Mouse (Mus musculus) urinary bladder, postnatal 25 days (tissue): ENCODE results near the gene Ifnar1.
A peak's percentile ranks its signal among the peaks of the same experiment; 100 is the strongest.

Experiments
- DNase-seq: peaks from one replicate; pipeline ENCODE4 v3.0.0; 2022; ENCODE audit warnings: low spot score

Gene Ifnar1

GRCm38 (mm10) chr16:91543619-91544018, 58.6 kb downstream of the Ifnar1 start:
- no peak for DNase-seq

- DNase-seq: no peak
These were observed 60.7 kb downstream of the Ifnar1 start for GRCm38 (mm10) chr16:91545597-91546281.

DNA sequence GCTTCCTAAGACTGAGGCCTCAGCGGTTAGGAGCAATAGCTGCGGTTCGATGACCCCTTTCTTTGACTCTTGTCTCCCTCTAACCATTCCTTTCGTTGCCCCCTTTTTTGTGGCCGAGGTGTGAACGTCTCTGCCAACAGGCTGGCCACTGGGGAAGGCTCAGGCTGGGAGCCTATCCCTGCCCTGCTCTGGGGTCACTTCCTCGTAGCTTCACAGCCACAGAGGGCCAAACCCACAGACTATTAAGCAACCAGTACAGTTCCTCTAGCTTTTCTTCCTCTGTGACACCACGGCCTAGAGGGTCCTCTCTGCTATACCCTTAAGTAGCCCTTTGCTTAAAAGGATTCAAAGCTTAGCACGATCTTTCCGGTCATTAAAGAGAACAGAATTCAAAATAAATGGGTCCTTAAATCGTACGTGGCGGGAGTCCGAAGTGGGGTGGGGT, 61.4 kb downstream of the Ifnar1 start:
- DNase-seq: no peak

GRCm38 (mm10) chr16:91546836-91547741, 62.1 kb downstream of the Ifnar1 start, which contains the start of gene Ifngr2:
TSS of gene Ifngr2 (plus strand) at chr16:91547072.
- peak; percentile 64 for DNase-seq

DNA sequence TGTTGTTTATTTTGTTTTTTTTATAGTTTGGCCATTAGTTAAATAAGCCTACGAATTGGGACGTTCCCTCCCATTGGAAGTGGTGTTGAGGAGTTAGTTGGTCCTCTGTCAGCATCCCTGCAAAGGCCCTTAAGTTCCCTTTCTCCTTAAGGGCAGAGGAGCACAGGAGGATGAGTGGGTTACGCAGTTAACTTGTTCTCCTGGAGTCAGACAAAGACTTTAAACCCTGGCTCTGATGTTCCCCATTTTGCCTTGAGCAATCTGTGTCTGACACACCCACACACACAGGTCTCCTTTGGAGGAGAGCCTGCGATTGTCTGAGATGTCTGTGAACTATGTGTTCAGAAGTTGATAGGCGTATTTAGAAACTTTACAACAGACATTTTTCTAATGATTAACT, 62.9 kb downstream of the Ifnar1 start:
- no peak for DNase-seq

DNA sequence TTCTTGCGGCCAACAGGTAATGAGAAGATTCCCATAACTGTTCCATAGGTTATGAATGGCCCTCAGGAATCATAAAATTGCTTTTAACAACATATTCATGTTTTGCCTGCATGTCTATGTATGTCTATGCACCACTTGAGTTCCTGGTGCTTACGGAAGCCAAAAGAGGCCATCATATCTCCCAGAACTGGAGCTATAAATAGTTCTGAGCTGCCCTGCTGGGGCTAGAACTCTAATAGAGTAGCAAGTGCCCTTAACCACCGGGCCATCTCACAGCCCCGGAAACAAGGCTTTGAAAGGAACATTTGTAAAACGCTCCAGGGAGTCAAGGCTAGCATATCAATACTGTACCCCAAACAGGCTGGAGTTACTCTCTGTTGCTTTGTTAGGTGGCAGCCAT, 63.5 kb downstream of the Ifnar1 start:
- DNase-seq: no peak

- no peak for DNase-seq
These were observed 64.0 kb downstream of the Ifnar1 start for GRCm38 (mm10) chr16:91548996-91549395.

- no peak for DNase-seq
These were observed 64.6 kb downstream of the Ifnar1 start for GRCm38 (mm10) chr16:91549616-91550015.

DNA sequence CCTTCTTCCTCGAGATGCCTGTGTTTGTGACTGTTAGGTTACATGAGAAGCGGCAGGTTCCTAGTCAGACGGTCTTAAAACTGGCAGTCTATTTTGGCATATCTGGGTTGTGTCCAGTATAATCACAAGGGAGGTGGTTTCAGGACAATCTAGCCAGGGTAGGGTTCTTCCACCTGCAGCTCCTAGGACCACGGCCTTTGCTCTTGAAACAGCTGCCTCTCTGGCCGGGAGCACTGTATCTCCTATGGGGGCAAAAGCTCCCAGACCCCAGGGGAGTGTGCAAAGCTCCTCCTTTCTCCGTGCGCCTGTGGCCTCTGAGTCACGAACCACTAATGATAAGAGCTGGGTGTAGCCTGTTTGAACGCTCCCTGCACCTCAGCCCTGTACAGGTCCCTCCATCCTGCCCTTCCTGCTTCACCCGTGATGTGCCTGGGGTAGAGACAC, 66.1 kb downstream of the Ifnar1 start:
- peak; percentile 20 for DNase-seq

DNA sequence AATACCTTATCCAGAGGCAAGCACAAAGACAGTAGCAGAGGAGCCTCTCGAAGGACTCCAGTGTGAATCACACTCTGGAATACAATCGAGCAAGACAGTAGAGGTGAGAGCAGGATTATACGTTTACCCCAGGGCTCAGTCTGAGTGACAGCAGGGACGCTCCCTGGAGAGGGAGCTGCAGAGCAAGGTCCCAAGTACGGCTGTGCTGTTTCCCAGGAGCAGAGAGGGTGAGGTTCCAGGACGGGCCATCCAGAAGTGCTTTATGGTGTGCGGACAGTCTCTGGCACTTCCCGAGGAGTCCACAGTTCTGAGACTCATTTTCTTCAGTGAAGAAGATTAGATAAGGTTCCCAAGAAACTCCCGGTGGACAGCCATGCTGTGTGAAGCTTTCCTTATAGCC, 67.0 kb downstream of the Ifnar1 start:
- DNase-seq: no peak

DNA sequence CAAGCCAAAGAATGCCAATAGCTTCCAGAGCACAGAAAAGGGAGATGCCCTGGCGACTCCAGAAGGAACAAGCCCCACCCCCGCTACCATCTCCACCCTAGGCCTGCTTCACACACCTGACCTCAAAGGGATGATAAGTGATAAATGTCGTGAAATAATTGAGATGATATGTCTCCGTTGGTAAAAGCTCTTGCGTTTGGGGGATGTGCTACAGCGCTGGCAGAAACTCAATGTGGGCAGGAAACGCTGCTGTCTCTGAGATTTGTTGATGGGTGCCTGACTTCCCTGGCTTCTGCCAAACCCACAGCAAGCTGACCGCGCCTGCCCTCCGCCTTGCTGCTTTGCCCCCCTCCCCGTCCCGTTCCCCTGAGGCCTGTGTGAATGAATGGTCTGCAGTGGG, 68.6 kb downstream of the Ifnar1 start:
- no peak for DNase-seq

- DNase-seq: no peak
These were observed 70.1 kb downstream of the Ifnar1 start for GRCm38 (mm10) chr16:91555017-91555605.

DNA sequence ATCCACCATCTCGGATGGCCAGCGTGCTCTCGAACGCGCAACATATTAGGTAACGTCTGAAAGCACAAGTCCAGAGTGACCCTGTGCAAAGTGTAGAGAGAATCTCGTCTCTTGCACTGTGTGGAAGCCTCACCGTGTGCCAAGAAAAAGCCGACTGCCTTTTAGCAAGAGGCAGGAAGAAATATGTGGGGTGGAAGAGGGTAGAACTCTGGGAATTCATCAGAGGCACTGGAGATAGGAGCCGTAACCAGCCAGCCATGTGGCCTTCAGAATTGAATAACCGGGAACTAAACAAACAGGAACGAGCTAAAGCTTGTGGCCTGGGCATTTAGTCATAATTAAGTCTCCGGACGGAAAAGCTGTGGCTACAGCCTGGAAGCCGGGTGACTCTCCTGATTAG, 71.6 kb downstream of the Ifnar1 start:
- no peak for DNase-seq
